Mouse (Mus musculus) layer of hippocampus, postnatal 10 days (tissue): Measurements from ENCODE around the gene Ush2a. TPM values are rescaled to one million over a fixed set of nuclear protein-coding genes. Genes with fewer than 3 reads are reported as not detected.

Experiments used
- DNase-seq, 2 experiments: peaks; one replicate each; pipeline ENCODE4 v3.0.0; 2021; ENCODE audit warnings: low spot score in 2 of 2
- total RNA-seq, 2 experiments: library from RNA; stranded (reverse); gene quantifications; 2 replicates each; pipeline ENCODE4 v1.2.3; 2021

Ush2a gene
- total RNA-seq, 2 experiments from 2014 or later = 0.20 to 0.46 TPM

GRCm38 (mm10) chr1:188539621-188540020 lies 277.8 kb downstream of the Ush2a start:
- DNase-seq = no peak

- DNase-seq = no peak
Observed at GRCm38 (mm10) chr1:188541492-188541891, 279.7 kb downstream of the Ush2a start.

GRCm38 (mm10) chr1:188543364-188543763 lies 281.5 kb downstream of the Ush2a start:
- no peak for DNase-seq

- no peak for DNase-seq
Observed at GRCm38 (mm10) chr1:188549686-188550085, 287.9 kb downstream of the Ush2a start.

GRCm38 (mm10) chr1:188551802-188552201 lies 290.0 kb downstream of the Ush2a start:
- no peak for DNase-seq

- DNase-seq = no peak
Observed at GRCm38 (mm10) chr1:188558911-188559310, 297.1 kb downstream of the Ush2a start.

- DNase-seq = no peak
Observed at GRCm38 (mm10) chr1:188566229-188566628, 304.4 kb downstream of the Ush2a start.

- DNase-seq = no peak
Observed at GRCm38 (mm10) chr1:188567486-188567885, 305.7 kb downstream of the Ush2a start.

- DNase-seq = peak; percentile 15 to 27
Observed at GRCm38 (mm10) chr1:188568295-188568961, 306.6 kb downstream of the Ush2a start.

GRCm38 (mm10) chr1:188576246-188576747 lies 314.5 kb downstream of the Ush2a start:
- no peak for DNase-seq

GRCm38 (mm10) chr1:188577376-188577775 lies 315.6 kb downstream of the Ush2a start:
- no peak for DNase-seq

GRCm38 (mm10) chr1:188581136-188581535 lies 319.3 kb downstream of the Ush2a start:
- DNase-seq = no peak

- no peak for DNase-seq
Observed at GRCm38 (mm10) chr1:188595251-188595650, 333.4 kb downstream of the Ush2a start.

GRCm38 (mm10) chr1:188598052-188598451 lies 336.2 kb downstream of the Ush2a start:
- DNase-seq = peak in 1 of 2 experiments; percentile 5

GRCm38 (mm10) chr1:188599134-188599533 lies 337.3 kb downstream of the Ush2a start:
- DNase-seq = no peak

GRCm38 (mm10) chr1:188606450-188606849 lies 344.6 kb downstream of the Ush2a start:
- no peak for DNase-seq

GRCm38 (mm10) chr1:188616547-188616946 lies 354.7 kb downstream of the Ush2a start:
- DNase-seq = peak in 1 of 2 experiments; percentile 8

- peak; percentile 41 to 69 for DNase-seq
Observed at GRCm38 (mm10) chr1:188633736-188634135, 371.9 kb downstream of the Ush2a start.

GRCm38 (mm10) chr1:188639666-188640065 lies 377.8 kb downstream of the Ush2a start:
- no peak for DNase-seq

- DNase-seq = no peak
Observed at GRCm38 (mm10) chr1:188643156-188643555, 381.3 kb downstream of the Ush2a start.

- DNase-seq = no peak
Observed at GRCm38 (mm10) chr1:188653001-188653400, 391.2 kb downstream of the Ush2a start.

- DNase-seq = no peak
Observed at GRCm38 (mm10) chr1:188656121-188656520, 394.3 kb downstream of the Ush2a start.

- no peak for DNase-seq
Observed at GRCm38 (mm10) chr1:188659159-188659558, 397.3 kb downstream of the Ush2a start.
